Mouse (Mus musculus) megakaryocyte-erythroid progenitor cell, adult 5-6 weeks (primary cell): ENCODE measurements at regions not wholly inside any gene's neighbourhood (a gene's known extent, or its start where the extent isn't known, plus 50 kb on each side); places are given as distances from the start of the nearest gene placed in this dataset.

ENCODE experiments used
- ATAC-seq: replicated peaks from 2 replicates; pipeline ENCODE4 v1.8.0; 2016; ENCODE audit warnings: mild to moderate bottlenecking, inconsistent platforms; ENCODE audit not compliant: severe bottlenecking, poor library complexity, low FRiP score, low TSS enrichment

DNA sequence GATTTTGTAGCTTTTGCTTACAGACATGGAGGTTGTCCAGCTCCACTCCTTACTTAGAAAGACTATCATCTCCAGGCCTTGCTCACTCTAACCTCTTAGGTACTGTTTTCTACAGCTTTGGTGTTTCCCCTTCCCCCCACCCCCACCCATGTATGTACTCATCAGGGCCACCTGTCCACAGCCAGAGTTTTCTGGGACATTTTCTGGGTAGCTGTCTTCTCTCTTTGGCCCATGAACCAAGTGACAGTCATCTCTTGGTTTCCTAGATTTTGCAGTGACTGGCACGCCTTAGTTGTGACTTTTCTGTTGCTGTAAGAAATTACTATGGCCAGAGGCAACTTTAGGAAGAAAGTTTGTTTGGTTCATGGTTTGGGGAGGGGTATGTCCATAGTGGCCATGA, 181.8 kb upstream of the Klf3 start:
- no peak for ATAC-seq

DNA sequence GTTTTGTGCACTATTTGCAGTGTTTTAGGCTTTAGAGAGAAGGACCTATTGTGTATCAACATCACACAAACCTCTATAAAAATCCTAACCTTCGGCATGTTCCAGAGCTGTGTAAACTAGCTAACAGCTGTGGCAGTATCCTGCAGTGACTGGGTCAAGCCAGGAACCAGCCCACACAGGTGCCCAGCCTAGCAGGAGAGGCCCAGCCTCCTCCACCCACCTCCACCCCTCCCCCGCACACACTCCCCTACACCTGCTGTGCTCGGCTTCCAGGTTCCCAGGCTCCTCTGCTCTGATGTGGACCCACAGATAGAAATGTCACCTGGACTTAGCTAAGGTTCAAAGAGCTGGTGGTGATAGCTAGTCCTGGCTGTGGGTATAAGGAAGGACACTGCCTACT, 179.5 kb upstream of the Klf3 start:
- ATAC-seq, result no peak

DNA sequence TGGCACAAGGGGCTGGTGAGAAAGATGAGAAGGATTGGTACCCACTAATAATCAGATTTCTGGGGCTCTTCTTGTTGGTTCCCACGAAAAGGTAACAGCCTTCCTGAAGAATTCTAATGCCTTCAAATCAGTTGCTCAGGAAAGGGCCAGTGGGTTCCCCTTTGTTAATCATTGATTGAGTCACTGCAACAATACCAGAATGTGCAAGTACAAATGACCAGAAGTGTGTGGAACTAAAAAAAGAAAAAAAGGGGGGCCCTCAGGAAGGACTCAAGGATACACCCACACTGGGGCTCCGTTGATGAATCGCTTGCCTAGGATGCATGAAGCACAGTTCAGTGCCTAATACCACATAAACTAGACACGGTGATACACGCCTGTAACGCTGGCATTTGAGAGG, 179.0 kb upstream of the Klf3 start:
- ATAC-seq, result no peak

DNA sequence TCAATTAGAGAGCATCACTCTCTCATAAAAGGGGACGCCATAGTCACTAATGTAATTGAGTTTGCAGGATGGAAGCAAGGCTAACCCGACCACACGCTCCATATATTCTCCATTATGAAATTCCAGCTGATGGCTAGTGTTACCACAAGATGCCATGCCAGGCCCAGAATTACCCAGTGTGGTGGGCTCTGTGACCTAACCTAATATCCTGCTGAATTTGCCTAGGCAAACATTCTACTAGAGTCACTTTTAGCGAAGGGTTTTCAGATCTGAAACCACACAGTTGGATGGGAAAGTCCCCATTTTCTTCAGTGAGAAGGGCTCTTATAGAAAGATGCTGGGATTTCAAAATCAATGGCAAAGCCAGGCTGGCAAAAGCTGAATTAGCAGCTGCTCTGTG, 177.8 kb upstream of the Klf3 start:
- no peak for ATAC-seq

DNA sequence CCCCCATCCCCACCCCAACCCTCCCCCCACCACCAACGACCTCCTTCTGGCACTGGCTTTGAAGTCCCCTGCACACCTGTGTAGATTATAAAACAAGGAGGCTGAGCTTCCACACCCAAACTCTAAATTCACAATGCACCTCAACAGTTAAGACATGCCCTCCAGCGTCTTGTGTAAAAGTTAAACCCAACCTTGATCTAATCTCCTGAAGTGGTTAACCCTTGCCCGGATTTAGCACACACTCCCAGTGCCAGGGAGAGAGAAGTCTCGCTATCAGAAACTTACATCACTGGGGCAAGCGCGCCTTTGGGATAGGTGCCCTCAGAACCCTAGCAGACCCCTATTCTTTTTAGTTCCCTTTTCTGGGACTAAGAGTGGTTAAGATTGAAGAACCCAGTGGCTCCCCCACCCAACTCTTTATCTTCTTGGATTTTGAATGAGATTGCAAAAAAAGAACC, 177.3 kb upstream of the Klf3 start:
- ATAC-seq, result peak; percentile 36

DNA sequence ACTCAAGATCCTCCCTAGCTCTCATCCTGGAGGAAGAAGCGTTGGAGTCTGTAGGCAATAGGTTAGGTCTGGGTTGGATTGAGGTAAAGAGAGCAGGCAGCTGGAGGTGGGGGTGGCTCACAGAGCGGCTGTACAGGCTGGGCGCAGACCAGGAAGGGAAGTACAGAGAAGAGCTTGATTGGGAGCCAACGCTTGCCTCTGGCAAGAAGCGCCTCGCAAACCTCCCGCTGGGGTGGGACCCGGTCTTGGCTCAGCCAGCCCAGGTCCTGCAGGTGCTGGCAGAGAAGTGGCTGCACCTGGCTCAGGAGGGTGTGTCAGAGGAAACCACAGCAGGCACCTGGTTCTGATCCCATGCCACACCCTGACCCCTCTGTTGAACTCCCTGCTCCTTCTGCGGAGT, 176.8 kb upstream of the Klf3 start:
- peak; percentile 75 for ATAC-seq

DNA sequence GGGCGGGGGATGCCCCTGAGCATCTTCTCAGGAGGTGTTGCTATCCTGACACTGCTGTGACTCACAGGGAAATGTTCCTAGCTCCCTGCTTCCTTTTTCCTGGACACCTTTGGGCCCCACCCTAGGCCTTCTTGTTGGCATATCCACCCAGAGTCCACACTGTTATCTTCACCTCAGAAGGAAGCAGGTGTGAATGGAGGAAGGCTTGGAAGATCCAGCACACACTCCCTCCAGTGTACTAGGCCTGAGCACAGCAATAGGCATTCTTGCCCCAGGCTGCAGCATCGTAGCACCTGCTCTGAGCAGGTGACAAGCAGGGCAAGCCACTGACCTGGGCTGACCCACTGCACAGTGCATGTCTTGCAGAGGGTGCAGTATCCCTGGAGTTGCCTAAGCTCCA, 172.6 kb upstream of the Klf3 start:
- no peak for ATAC-seq

DNA sequence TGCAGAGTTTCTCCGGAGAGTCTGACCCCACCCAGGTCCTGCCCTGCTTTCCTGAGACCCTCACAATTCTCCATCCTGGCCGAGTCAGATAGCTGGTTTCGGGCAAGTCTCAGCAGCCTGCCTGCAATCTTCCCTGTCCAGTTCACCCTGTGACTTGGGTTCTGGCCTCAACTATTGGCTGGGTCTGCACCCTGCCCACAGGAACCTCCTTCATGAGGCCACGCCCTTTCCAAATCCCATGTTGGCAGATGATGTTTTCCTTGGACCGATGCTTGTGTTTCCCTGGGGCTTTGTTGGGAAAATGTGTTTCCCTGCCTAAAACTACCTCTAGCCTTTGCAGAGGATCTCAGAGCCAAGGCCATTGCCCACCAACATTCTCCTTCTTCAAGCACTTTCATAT, 171.0 kb upstream of the Klf3 start:
- no peak for ATAC-seq

DNA sequence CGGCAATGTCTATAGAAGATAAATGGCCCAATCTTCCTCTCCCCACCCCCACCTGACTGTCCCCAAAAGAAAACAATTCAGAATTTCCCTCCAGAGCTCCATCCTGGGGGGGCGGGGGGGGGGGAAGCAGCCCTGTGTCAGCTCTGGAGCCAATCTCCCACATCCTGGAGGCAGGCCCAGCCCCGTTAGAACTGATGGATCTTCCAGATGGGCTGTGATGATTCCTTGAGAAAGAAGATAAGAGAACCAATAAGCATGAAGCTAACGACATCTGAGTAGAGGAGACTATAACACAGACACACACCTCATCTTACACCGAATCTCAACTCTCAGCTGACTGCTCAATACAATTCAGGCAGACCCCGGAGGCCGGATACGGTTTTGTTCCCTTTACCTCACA, 169.2 kb upstream of the Klf3 start:
- ATAC-seq, result no peak

DNA sequence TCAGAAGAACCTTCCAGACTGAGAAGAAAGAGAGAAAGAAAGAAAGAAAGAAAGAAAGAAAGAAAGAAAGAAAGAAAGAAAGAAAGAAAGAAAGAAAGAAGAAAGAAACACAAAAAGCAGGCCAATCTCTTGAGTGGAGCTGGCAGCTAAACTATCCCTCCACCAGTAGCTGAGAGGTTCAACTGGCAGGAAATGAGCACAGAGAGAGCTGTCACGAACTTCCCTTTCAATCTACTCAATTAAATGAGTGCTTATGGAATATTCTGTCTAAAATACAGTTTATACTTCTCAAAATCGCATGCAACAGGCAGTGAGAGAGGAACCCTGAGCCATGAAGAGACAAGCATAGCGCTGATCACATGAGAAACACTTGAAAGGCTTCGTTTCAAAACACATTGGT, 168.5 kb upstream of the Klf3 start:
- ATAC-seq, result no peak

DNA sequence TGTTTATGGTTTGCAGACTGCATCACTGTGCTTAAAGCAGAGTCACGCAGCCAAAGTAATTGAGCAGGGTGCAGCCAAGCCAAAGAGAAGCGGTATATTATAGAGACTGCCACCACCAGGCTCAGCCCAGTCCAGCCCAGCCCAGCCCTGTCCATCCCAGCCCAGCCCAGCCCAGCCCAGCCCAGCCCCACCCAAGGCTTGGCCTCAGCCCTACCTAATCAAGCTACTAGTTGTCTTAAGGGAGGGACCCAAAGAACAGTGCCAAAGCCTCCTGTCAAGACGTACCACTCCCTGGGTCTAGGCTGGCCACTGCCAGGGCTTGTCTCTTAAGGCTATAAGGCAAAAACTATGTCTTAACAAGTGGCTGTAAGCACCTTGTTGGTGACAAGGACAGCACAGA, 166.9 kb upstream of the Klf3 start:
- peak; percentile 77 for ATAC-seq

DNA sequence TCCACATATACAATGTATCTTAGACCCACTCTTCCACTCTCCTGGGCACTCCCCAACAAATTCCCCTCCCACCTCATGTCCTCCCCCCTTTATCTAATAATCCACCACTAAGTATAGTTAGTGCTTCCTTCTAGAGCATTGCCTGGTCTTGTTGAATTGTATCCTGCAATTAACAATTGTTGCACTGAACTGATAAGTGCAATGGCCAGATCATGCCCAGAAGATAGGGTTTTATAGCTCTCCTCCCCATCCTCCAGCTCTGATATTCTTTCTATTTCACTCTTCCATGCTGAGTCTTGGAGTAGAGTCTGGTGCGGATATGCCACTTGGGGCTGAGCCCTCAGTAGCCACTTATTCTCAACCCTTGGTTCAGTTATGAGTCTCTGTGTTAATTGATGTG, 159.6 kb upstream of the Klf3 start:
- no peak for ATAC-seq

DNA sequence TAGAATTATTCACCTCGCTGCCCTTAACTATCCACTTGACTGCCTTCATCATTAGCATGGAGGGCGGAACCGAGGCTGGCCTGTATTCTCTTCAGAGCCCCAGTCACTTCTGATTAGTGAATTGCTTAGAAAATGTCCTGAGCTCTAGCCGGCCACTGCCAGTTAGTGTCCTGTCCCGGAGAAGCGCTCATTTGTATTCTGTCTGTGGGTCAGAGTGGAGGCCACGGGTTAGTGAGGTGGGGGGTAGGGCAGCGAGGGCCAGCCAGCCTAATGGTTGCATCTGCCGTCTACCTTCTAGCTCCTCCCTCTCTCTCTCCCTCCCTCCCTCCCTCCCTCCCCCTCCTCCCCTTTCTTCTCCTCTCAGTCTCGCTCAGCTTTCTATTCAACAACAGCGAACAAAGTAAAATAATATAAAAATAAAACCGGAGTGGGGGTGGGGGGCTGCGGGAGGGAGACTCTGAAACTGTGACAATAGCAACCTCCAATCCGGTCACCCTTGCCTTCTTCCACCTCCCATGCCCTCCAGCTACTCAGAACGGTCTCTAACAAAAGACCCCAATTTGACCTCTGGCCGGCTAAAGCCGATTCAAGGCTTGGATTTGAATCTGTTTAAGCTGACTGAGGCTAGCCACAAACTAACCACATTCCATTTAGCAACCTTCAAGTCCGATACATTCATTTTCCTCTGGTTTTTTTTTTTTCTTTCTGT, 155.6 kb upstream of the Klf3 start:
- ATAC-seq, result no peak

DNA sequence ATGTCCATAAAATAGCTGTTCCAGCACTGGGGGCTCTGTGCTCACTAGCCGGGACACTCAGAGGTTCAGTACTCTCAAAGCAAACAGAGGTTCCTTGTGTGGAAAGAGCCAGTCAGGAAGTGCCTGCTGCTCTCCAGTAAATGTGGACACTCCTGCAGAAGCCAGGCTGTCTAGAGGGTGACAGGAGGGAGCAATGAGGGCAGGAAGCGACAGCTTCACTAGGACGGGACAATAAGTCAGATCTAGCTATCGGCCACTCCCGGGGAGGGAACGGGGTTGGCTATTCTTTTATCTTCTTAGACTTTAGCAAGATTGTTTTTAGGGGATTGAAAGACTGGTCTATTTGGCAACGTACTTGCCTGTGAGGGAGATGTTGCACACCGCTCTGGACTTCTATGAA, 154.7 kb upstream of the Klf3 start:
- ATAC-seq, result peak; percentile 66

DNA sequence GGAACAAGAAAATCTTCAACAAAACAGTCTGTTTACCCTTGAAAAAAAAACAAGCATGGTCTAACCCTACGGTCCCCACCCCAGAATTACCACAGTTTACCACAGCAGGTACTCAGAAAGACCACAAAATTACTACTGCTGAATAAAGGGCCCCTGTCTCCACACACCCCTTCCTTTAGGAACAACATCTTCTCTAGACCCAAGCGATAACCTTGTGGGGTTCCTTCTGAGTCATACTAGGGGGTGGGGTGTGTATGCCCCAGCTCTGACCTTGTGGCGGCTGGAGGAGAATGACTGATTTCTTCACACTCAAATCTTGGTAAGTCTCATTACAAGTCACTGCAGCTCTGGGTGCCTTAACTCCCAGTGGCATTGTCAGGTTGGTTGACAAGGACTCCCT, 151.8 kb upstream of the Klf3 start:
- no peak for ATAC-seq

DNA sequence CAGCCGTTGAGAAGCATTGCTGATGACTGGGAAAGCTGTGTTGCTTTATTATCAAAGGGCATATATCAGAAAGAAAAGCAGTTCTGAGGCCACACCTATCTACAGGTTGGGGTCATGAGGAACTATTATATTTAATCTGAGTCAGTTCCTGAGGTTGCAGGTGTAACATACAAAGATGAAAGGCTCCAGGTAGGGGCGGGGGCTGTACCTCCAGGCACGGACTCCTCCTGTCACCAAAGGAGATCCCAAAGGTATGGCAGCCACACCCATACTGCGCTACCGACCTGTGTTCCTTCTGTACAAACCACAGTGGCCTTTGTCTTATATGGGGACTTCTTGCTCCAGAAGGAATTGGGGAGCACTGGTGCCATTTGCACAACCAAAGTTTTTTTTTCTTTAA, 149.4 kb upstream of the Klf3 start:
- ATAC-seq, result no peak

DNA sequence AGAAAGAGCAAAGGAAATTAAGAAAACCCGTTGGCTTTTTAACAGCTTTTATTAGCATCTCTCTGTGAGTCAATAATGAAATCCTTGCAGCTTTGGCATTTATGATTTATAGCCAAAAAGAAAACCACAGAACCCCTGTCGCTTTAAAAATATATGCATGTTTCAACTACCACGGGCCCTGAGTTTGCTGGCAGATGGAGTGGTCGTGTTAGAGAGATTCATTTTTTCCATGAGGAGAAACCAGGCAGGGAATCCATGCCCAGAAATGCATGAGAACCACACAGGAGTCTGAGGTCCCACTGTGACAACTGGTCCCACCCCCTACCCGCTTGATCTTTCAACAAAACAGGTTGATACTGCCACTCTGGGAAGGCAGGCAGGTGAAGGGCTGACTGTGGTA, 147.9 kb upstream of the Klf3 start:
- ATAC-seq, result no peak

DNA sequence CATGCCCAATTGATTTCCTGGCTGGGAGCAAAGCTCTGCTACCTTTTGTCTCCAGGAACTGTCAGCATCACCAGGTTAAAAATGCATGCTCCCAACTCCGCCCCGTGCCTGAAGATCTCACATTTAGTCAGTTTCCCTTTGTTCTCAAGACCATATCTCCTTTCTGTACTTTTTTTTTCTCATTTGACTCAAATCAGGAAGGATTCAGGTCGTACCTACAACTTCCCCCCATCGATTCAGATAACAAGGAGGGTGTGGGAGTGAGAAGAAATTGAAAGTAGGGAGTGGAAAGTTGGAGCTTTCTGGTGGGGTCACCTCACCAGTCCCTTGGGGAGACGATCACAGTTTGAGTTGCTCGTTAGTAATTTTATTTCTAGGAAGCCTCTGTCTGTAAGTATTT, 141.2 kb upstream of the Klf3 start:
- ATAC-seq, result no peak

DNA sequence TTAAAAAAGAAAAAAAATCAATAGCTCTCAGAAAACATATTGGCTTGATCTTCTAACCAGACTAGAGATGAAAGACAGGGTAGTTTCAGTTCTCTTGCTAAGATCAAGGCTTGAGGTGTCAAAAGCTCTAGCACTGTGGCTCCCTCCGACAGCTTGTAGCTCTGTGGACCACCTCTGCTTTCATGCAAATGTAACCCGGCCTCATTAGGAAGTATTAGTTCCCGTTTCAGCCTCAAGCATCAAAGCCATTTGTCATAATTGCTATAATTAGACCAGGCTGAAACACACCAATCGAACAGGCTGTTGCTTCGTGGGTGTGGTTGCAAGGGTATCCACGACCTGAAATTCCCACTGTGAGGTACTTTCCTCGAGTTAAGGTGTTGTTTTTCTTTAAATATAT, 140.7 kb upstream of the Klf3 start:
- ATAC-seq, result no peak

DNA sequence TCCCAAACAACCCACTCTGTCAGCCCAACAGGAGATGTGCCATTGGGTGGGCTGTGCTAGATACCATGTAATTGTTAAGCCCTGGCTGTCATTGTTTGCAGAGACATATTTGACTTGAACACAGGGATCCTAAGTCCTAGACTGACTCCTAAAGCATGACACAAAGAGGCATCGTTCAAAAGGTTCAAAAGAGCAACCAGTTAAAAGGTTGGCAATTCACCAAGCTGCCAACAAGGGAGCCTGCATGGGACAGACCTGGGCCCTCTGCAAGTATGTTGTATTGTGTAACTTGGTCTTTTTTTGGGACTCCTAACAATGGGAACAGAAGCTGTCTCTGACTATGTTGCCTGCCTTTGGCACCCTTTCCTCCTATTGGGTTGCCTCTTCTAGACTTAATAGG, 139.4 kb upstream of the Klf3 start:
- ATAC-seq, result no peak

DNA sequence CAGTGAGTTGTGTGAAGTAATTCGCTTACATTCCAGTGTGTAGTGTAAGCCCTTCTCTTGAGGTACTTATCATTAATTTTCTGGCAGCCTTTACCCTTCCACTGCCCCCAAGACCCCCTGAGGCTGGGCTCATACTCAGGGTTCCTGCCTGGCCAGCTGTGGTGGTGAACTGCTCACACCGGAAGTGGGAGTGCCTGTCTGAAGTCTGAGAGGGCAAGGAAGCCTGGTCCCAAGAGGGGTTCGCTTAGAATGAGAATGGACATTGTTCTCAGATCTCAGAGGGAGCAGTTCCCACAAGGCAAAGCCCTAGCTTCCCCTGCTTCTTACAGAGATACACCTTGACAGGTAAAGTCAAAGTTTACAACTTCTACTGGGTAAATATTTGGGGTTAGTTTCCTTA, 138.1 kb upstream of the Klf3 start:
- no peak for ATAC-seq

DNA sequence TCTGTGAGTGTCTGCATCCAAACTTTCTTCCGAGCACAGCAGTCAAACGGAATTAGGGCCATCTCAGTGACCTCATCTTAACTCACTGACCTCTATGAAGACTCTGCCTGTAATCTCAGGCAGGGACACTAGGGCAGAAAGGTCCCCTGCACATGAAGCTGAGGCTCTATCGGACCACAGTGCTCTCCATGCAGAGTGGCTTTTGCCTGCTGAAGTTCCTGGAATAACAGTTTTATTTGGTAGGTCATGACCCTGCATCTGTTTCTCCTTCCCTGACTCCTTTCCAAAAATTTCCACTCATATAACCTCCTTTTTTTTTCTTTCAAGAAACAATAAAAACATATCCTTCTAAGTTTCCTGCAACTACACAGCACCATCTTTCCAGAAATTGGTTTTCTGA, 136.9 kb upstream of the Klf3 start:
- ATAC-seq, result no peak
